Mouse (Mus musculus) kidney, postnatal 10 days (tissue): ENCODE measurements around the gene Tcl1b5.

ENCODE experiments used
- DNase-seq: peaks from one replicate; pipeline ENCODE4 v3.0.0; 2021; ENCODE audit warnings: mixed read lengths

The Tcl1b5 gene

DNA sequence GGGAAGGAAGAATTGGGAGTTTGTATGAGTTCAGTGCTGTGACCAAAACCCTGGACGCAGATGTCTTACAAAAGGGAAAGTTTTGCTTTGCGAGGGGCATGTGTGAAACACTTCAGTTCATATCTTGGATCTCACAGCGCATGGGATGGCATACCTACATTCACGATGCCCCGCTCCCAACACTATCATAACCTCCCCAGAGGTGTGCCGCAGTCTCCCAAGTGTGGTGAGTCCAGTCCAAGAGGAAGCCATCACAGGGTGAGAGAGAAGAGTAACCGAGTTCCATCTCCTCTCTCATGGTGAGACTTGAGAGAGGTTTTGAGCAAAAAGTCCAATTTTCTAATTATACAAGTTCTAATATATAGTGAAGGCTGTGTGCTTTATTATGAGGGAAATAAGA, 33.1 kb downstream of the Tcl1b5 start:
- DNase-seq = no peak

DNA sequence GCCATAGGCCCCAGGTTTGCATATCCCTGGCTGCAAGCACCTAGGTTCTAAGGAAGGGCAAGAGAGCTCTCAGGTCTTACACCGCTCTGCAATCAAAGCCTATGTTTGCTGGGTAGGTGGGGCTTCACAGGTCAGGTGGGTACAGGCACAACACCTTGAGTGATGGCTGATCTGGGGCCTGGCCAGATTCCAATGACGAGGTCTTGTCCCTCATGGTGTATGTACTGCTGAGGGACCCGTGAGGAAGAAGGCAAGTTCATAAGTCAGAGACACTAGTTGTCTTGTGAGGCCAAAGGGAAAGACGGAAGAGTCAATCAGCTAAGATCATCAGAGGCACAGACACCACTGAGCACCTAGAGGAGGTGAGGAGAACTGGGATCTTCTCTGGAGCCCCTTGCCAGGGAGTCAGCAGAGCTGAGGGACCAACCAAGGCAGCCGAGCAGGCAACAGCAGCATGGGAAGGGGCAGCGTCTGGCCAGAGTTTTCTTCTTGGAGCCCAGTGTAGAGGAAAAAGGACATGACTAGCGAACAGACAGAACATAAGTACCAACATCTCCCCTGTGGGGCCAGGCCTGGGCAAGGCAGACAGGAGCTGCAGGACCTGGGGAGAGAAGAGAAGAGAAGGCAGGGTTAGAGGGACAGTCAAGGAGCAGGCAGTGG, 41.1 kb downstream of the Tcl1b5 start:
- no peak for DNase-seq

DNA sequence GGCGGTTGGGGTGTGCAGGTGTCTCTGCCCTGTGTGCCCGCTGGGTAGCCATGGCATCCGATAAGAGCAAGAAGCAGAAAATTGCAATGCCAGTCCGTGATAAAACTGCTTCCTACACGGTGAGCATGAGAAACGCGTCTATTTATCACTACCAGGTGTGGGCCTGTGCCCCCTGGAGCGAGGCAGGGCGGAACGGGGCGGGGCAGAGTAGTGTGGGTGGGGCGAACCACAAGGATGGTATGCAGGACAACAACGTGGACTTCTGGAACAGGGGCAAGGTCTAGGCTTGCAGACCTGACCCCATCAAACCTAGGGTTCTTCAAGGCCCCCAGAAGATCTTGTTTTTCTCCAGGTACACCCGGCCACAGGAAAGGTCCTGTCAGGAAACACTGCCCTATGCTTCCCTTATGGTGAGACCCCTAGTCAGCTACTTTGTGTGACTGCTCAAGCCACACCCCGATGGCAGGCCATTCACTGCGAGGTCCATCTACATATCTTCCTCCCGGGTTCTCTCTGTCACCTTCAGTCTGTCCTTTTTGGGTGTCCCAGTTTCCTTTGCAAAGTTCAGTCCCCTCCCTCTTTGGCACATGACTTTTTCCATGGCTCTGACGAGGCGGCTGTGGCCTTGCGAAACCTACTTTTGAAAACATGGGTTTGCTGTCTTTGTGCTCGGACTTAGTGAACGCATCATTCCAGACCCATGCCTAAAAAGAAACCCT, 46.6 kb downstream of the Tcl1b5 start, which contains the start of gene Tcl1:
Gene Tcl1, minus strand, starts transcription at position 193 of the 719 bp plus-strand sequence.
- DNase-seq = no peak

DNA sequence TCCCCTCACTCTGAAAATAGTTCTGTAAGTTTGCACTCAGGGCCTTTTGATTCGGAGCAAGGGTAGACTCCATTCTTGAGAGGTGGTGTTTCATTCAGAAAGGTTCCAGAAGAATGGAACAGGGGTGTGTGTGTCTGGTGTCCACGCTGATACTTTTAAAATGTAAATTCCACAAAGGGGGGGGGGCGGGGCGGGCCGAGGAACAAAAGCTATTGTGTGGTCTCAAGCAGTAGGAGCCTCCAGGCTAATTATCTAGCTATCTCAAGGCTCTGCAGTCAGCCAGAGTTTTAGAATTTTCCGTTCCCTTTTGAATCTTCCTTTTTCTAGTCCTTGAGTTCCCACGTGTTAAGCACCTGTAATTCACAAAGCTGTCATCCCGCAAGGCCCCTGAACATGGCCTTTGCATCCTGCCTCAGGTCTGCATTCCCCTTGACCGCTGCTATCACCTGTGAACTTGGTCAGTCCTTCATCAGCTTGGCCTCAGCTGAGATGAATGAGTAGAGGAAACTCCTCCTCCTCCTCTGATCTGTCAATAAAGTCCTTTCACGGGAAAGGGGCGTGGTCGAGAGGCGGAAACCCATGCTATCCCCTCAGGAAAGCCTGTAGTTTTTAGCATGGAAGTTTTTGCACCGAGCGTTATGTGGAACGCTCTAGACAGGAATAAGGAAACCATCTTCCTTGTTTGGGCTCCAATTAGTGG, 48.6 kb downstream of the Tcl1b5 start:
- DNase-seq = no peak
